Comparison of ENCODE assay signal across 20 mouse cellular contexts in genomic region chr3:148107031-148107430, GRCm38 (mm10).
"Had no signal": no experiment of that assay in that cellular context is flagged by ENCODE, and none has a peak within 500 bp of the region (broad histone marks: within the 10 kb centered on the region; RNA-seq: fewer than 3 reads in every experiment).

No protein-coding gene starts in this region.

- H3K9me3 ChIP-seq: liver, embryonic 13.5 days; liver, embryonic 15.5 days; lung, embryonic 15.5 days; midbrain, embryonic 13.5 days; midbrain, embryonic 15.5 days; neural tube, embryonic 12.5 days had no signal

- H3K36me3 ChIP-seq: liver, embryonic 13.5 days; liver, embryonic 15.5 days; lung, embryonic 15.5 days; midbrain, embryonic 13.5 days; midbrain, embryonic 15.5 days; neural tube, embryonic 12.5 days had no signal

- H3K9ac ChIP-seq: liver, embryonic 13.5 days; liver, embryonic 15.5 days; liver, postnatal 0 days; lung, embryonic 15.5 days; midbrain, embryonic 13.5 days; midbrain, embryonic 15.5 days; neural tube, embryonic 12.5 days had no signal

- H3K27ac ChIP-seq: liver, embryonic 13.5 days; liver, embryonic 15.5 days; lung, embryonic 15.5 days; macrophage; midbrain, embryonic 13.5 days; midbrain, embryonic 15.5 days; neural tube, embryonic 12.5 days had no signal

- H3K4me1 ChIP-seq: liver, embryonic 13.5 days; liver, embryonic 15.5 days; lung, embryonic 15.5 days; megakaryocyte, embryonic 14.5 days; midbrain, embryonic 13.5 days; midbrain, embryonic 15.5 days; neural tube, embryonic 12.5 days had no signal

- H3K4me3 ChIP-seq: liver, embryonic 13.5 days; liver, embryonic 15.5 days; lung, embryonic 15.5 days; megakaryocyte, embryonic 14.5 days; midbrain, embryonic 13.5 days; midbrain, embryonic 15.5 days; neural tube, embryonic 12.5 days had no signal

- H3K4me2 ChIP-seq: liver, embryonic 13.5 days; liver, embryonic 15.5 days; lung, embryonic 15.5 days; midbrain, embryonic 11.5 days; midbrain, embryonic 13.5 days; midbrain, embryonic 15.5 days; neural tube, embryonic 12.5 days had no signal

- ATAC-seq: liver, postnatal 0 days; lung, postnatal 0 days; midbrain, embryonic 13.5 days; midbrain, embryonic 15.5 days had no signal

- DNase-seq: liver, embryonic 13.5 days; liver, postnatal 0 days; lung, adult 2 months; lung, postnatal 14 days; lung, postnatal 36 days; right cerebral cortex, adult 18-20 months; right cerebral cortex, postnatal 25 days; right cerebral cortex, postnatal 4 days; spleen, adult 18-20 months; thymus, adult 18-20 months; thymus, postnatal 36 days had no signal

- H3K27me3 ChIP-seq: liver, embryonic 13.5 days; liver, embryonic 15.5 days; lung, embryonic 15.5 days; megakaryocyte, embryonic 14.5 days; midbrain, embryonic 13.5 days; midbrain, embryonic 15.5 days; neural tube, embryonic 12.5 days had no signal
